Mouse (Mus musculus) lung, postnatal 36 days (tissue): Measurements from ENCODE around the gene Phyhd1.

Experiments used
- DNase-seq: peaks from one replicate; pipeline ENCODE4 v3.0.0; 2022; ENCODE audit warnings: mixed read lengths

Gene Phyhd1

DNA sequence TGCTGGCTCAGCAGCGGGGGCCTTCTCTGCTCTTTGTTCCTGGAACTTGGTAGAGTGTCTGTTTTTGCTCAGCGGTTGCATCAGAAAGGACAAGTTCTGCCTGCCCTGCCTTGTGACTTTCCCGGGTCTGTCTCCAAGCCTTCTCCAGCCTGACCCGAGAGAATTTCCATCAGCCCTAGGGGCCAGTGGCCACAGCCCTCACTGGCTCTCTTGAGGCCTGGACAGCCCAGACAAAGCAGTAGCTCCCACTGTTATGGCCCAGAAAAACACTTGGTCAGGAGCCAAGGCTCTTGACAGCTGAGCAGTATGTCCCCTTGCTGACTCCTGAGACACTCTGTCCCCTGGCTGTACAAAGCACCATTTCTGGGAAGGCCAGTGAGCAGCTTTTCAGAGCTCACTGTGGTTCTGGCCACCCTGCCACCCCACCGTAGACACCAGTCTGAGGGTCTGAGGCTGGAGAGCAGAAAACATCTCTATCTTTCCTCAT, at the start of gene Phyhd1:
Gene Phyhd1 (plus strand): TSS at position 437 of the 487 bp plus-strand sequence.
- DNase-seq, result peak; percentile 87

DNA sequence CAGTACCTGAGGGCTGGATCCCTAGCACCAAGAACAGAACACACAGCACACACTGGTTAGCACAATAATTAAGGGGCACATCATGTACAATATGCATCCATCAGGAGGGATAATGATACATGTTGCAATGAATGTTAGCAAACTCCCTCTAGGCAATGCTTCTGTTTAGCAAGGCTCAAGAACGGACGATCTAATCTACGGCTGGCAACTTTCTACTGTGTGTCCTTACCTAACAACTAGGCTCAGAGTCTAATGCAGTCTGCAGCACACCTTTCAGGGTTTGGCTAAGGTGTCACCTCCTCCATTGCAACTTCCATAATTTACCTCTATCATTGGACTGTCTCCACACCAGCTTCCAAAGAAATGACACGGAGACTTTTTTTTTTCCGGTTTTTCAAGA, 49.7 kb upstream of the Phyhd1 start:
- no peak for DNase-seq

DNA sequence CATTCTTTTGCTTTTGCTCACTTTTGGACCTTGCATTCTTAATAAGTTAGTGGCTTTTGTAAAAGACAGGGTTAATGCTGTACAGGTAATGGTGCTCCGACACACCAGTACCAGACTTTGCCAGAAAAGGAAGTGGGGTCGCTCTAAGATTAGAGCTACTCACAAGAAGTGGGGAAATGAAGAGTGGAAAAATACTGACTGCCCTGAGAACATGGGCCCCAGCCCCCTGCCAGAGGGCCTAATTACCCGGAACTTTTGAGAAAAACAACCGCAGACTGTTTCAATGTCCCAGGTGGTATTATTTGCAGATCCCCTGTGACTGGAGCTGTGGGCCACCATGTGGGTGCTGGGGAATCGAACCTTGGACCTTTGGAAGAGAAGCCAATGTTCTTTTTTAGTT, 30.4 kb upstream of the Phyhd1 start:
- no peak for DNase-seq

DNA sequence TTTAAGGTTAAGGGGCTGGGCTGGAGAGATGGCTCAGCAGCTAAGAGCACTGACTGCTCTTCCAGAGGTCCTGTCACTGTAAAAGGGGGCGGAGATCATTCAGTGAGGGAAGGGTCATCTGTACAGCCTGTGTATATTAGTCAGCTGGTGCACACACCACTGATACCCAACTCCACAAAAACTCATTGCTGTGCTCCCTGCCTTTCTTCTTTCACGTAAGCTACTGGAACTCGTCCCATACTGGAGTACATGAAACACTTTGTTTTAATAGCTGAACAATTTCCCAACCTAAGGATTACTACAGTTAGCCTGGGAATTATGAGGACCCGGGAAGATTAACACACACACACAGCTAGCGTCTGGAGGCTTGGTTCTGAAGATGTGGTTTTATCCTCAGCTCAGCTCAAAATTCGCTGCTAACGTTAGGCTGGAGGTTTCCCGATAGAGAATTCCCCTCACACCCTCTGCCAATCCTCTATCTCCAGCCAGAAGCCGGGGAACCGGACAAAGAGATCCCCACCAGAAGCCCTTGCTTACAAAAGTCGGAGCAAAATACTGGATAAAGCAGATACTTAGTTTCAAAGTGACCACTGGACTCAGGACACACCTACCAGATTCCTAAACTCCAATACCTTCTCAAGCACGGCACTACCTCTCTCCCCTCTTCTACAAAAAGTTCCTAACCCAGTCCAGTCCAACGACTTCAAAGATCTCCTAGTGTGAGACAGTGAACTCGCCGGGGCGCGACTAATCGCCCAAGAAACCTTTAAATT, 29.4 kb upstream of the Phyhd1 start:
- DNase-seq, result no peak

DNA sequence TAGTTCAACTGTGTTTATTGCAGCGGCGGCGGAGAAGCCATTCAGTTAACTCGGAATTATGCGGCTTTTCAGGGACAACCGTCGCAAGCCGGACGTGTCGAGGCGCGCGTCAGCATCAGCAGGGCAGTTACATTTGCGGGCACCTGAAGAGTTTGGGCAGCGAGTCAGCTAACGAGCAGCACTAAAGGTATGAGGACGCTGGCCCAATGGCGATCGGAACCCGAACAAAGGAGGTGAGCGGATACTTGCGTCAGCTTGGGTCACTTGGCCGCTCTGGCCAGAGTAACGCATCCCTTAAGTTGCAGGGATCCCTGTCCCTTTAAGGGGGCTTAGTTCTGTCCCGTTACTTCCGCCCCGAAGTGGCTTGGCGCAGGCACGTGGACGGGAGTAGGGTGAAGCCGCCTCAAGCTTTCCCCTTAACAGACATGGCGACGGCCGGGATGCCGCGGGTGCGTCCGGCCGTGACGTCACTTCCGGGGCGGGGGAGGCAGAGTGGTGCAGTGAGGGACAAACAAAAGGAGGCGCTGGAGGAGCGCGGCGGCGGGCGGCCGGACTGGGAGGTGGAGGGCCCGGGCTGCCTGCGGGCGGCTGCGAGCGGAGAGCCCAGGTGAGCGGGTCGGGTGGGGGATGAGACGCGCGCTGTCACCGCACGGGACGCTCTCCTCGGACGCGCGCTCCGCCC, 28.7 kb upstream of the Phyhd1 start, which contains the start of gene Lrrc8a:
Gene Lrrc8a (plus strand): TSS at position 517 of the 682 bp plus-strand sequence.
- peak; percentile 100 for DNase-seq

DNA sequence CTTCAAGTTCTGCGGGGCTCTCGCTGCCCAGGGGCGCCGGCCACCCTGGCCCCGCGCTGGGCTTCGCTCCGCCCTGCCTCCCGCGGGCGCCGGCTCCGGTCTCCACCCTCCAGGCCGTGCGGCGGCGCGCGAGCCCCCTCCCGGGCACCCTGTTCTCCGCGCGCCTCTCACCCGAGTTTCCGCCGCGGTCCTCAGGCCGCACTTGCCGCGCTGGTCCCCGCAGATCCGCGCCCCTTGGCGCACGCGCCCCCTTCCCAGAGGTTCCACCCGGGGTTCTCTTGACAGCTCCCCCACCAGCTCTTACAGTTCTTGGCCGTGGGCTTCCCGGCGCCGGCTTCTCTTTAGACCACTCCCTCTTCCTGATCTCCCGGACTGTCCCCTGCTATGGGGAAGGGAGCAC, 28.1 kb upstream of the Phyhd1 start:
- peak; percentile 64 for DNase-seq

DNA sequence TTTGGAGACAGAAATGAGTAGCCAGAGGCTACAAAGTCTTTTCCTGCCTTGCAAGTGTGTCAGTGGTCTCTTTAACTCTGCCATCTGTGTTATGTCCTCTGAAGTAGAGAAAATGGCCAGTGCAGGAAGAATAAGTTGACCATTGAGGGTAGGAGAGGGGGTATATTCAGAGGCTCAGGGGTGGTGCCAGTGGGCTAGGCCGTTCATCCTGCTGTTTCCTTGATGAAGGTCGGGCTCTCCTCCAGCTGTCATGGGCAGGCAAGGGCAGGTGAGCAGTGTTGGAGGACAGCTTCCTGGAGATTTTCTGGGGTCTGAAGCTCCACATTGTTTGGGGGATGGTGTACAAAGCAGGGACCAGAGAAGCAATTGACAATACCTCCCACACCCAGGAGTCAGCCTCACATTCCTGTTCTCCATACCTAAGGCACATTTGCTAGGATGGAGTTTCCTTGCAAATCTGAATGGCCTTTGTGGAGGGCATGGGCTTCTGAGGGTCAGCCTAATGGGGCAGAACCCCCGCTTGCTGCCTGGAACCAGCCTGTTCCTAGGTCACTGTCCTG, 27.0 kb upstream of the Phyhd1 start:
- DNase-seq, result no peak

DNA sequence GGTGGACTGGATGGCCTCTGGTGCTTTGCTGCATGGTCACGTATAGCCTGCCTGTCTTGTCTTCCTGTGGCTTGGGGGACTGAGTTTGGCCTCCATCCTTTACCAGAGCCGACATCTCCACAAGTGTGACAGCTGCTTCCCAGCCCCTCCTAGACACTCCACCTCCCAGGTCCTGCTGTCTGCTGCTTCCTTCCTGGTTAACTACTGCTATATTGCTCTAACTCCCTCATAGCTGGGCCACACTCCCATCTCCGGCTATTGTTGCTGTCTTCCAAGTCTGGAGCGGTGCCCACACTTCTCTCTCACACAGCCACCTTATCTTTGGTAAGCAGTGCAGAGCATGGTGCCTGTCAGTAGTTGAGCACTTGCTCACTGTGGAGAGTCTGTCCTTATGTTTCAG, 26.2 kb upstream of the Phyhd1 start:
- DNase-seq, result peak; percentile 83

DNA sequence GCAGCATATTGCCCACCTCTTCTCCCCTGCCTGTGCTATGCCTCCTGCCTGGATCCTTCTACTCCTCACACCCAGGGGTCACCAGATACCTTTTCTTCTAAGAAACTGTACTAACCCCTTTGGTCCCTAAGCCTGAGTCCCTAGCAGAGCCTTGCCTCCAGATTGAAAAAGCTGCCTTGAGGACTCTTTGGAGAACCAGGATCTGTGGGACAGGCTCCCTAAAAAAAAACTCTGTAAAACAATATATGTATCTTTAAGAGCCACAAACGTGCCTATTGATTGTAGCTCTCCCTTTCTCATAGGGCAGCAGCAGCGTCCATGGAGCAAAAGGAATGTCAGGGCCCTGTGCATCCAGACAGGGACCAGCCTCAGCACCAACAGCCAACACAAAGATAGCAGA, 25.7 kb upstream of the Phyhd1 start, which contains the start of gene Gm28035:
Gene Gm28035 (plus strand): TSS at position 301 of the 400 bp plus-strand sequence.
- no peak for DNase-seq

DNA sequence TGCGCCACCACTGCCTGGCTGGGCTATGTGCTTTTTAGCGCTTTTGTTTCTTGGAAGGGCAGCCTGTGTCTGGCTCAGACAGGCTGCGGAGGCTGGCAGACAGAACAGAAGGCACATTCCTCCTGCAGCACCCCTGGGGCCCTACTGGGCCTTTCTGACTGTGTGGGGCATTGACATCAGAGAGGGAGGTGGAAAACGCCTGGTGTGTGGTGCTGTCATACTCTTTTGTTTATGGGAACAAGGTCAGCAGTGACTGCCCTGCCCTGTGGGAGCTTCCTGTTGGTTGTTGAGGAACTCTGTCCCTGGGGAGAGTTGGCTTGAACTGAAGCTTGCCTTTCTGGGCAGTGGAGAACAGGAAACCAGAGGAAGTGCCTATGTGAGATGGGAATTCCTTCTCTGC, 23.5 kb upstream of the Phyhd1 start:
- peak; percentile 92 for DNase-seq

DNA sequence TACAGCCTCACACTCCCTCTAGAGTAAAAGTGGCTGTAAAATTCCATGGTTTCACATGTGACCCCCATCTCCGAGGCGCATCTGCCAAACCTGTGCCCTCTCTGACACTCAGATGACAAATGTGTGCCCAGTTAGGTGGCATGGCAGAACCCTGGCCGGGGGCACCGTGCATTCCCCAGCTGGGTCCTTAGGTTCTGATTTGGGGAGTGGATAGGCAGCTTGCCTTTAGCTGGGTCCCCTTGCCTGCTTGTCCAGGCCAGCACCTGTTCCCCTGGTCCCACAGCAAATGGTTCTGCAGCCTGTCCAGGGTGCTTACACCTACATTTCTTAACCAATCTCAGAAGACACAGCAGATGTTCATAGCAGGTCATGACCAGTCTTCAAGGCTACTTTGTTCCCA, 22.6 kb upstream of the Phyhd1 start:
- no peak for DNase-seq

DNA sequence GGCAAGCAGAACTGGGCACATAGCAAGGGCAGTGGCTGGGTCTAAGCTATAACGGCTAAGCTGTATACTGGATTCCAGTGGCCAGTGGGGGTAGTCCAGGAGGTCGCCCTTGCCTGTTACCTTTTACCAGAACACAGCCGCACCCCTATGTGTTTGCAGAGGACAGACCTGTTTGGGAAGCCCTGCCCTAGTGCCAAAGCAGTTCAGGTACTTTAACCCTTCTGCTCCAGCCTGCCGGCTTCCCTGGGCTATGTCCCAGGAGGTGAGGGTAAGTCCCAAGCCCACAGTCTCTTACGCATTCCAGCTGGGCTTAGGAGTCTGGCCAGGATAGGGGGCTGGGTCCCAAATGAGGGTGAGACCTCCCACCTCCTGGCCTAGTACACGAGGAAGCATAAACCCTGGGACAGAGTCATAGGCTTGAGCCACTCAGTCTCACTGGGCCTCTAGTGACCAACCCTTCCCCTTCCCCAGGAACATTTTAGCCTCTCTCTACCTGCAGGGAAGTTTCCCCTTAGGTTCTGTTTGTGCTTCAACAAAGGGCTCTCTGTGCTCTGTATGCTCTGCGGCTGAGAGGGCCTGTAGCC, 21.3 kb upstream of the Phyhd1 start:
- DNase-seq, result no peak

DNA sequence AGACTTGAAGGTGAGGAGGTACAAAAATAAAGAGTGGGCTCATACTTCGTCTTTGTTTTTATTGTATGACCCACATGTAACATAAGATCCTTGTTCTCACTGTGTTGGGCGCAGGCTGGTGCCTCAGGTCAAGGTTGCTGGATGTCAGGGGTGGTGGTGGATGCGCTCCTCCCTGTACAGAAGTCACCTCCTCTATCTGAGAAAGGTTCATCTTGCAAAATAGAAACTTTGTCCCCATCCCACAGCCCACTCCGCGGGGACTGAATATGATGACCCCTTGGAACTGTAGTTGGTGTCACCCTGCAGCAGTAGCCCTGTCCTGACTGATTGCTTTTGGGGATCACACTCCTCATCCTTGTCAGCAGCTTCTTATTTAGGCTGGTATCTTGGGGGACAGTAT, 19.0 kb upstream of the Phyhd1 start:
- no peak for DNase-seq

DNA sequence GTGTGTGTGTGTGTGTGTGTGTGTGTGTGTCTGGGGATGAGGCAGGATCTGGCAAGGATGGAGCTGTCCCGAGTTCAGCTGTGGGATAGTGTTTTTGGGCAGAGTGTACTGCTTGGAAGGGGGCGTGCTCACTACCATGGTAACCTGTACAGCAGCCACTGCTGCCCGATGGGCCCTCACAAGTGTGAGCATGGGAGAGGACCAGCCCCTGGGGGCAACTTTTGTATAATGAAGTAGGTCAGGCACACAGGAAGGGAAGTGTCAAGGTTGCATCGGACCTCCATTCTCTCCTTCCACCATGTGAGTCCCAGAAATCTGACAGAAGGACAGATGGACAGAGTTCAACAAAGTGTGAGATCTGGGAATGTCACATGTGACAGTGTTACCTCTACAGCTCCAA, 18.3 kb upstream of the Phyhd1 start:
- DNase-seq, result no peak

DNA sequence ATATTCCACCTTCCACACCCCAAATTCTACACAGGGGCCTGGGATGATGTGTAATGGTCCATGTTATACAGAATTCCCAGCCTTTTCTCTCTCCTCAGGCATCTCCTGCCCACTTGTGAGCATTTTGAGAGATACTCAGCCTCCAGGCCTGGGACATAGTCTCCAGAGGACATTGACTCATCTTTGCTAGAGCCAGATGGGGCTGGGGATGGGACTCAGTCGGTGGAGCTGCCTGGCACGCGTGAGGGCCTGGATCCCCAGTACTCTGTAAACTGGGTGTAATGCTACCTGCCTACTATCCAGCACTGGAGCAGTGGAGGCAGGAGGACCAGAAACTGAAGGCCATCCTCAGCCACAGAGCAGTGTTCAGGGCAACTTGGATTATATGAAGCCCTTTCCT, 16.8 kb upstream of the Phyhd1 start:
- no peak for DNase-seq

DNA sequence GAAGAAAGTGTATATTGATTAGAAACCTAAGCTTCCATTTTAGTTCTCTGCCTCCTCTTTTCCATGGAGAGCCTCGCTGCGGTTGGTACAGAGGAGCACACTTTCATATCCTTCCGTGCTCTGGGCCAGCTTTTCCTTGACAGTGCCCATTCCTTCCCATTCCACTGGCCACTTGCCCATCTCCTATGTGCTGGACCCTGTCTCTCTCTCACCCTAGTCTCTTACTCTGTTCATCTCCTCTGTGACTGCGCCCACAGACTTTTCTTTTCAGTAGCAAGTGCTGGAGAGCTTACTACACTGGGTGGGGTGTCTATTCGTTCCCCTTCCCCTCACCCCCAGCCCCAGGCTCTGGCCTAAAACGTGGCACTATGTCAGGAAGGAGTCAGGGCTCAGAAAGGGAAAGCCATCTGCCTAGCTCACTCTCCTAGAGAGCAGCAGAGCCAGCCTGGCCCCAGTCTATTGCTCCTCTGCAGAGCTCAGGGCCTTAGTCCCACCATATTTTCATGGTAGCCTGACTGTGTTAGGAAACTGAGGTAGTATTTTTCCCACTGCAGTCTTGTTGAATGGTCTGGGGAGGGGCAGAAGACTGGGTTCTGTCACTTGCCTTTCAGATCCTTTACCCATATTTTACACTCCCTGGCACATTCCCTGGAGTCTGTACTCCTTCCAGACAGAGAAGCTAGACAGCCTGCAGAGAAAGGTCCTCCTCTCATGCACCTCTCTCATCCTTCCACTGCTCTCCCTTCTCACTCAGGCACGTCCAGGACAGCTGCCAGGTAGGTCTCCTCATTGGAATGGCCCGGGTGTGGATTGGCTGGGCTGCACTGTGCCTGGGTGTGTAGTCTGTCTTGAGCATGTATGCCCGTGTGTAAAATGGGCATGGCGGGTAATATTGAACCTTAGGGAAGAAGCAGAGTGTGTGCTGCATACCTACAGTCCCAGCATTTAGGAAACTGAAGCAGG, 15.6 kb upstream of the Phyhd1 start:
- no peak for DNase-seq

DNA sequence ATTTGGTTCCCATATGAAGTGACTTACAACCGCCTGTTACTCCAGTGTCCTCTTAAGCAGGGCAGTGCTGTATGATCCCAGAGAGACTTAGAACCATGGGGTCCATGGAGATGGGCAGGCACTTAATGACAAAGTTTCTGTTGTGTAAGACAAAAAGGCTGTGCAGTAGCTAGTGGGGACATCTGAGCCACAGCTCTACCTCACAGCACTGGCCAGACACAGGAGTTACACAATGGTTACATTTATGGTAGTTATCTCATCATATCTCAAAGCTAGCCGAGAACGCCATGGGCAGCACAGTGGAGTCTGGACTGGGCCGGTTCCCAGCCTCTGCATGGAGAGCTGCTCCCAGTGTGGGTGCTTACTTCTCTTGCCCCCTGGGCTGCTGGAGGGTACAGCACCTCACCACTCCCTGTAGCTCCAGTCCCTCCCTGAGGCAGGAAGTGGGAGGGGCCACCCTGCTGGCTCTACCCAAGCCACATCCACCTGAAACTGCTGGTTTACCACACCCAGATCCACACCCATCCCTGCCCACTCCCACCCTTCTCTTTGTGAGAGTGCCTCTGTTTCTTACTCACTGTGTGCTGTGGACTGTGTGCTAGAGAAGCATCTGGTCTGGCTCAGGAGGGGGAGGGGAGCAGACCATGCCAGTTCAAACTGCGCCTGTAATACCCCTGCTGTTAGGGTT, 14.4 kb upstream of the Phyhd1 start:
- DNase-seq, result peak; percentile 70

DNA sequence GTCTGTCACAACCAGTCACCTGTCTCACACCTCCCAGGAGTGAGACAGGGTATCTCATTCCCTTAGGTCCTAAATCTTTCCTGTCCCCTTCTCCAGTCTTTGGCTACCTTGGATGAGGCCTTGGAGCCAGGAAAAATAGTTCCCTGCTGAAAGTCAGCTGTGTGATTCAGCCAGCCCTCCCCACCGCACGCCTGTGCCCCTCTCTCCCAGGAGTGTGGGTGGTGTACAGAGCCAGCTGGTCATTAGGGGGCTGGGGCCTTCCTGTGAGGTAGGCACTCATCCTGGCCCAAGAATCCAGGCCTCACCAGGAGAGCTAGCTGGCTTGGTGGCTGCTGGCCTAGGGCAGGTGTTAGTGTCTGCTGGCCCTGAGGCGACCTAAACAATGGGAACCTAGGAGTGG, 13.5 kb upstream of the Phyhd1 start:
- no peak for DNase-seq

DNA sequence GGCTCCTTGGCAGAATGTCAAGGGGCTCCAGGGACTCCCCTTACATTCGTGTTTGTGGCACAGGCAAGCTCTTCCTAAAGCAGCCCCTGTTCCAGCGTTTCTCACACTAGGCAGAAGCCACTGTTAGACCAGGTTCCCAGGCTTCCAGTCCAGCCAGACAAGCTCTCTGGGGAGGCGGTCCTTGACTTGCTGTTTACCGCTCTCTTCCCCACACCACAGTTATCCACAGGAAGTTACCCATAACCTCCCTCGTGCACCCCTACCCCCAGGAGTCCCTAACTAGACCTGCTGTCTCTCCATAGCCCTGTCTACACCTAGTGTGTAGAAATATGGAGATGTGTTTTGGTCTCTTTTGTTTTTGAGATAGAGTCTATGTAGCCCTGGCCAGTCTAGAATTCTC, 12.2 kb upstream of the Phyhd1 start:
- DNase-seq, result no peak

DNA sequence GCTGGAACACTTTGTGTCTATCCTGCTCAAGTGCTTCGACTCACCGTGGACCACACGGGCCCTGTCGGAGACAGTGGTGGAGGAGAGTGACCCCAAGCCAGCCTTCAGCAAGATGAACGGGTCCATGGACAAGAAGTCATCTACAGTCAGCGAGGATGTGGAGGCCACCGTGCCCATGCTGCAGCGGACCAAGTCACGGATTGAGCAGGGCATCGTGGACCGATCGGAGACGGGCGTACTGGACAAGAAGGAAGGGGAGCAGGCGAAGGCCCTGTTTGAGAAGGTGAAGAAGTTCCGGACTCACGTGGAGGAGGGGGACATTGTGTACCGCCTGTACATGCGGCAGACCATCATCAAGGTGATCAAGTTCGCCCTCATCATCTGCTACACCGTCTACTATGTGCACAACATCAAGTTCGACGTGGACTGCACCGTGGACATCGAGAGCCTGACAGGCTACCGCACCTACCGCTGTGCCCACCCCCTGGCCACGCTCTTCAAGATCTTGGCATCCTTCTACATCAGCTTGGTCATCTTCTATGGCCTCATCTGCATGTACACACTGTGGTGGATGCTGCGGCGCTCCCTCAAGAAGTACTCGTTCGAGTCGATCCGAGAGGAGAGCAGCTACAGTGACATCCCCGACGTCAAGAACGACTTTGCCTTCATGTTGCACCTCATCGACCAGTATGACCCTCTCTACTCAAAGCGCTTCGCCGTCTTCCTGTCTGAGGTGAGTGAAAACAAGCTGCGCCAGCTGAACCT, 10.2 kb upstream of the Phyhd1 start:
- no peak for DNase-seq
